Mouse (Mus musculus) liver, embryonic 14.5 days (tissue): ENCODE measurements at regions not wholly inside any gene's neighbourhood (a gene's known extent, or its start where the extent isn't known, plus 50 kb on each side); places are given as distances from the start of the nearest gene placed in this dataset.

Experiments used
- CTCF ChIP-seq: IDR thresholded peaks from 2 replicates; pipeline ENCODE4 v1.5.1; 2016; ENCODE audit warnings: antibody characterized with exemption, low read depth, control low read depth
- EP300 ChIP-seq: IDR thresholded peaks from 2 replicates; pipeline ENCODE4 v1.6.1; 2016; ENCODE audit warnings: antibody characterized with exemption, low read depth

- TF ChIP-seq CTCF (no peak), EP300 (no peak)
Observed at GRCm38 (mm10) chr12:106992421-106992820, 496.0 kb upstream of the 3110018I06Rik start.
